Mouse (Mus musculus): ENCODE results near the gene Rps6kb1.

GRCm38 (mm10) chr11:86497908-86498307, 46.7 kb downstream of the Rps6kb1 start:
- TF ChIP-seq CTCF (IDR thresholded peaks at IDR 0.05; ENCODE audit: control insufficient read depth, insufficient read depth, insufficient read length) (no peak), MYOD1 (IDR thresholded peaks at IDR 0.05; ENCODE audit: control insufficient read depth, insufficient read length, low read depth) (no peak), USF1 (IDR thresholded peaks at IDR 0.05; ENCODE audit: low read depth) (no peak), FOSL1 (IDR thresholded peaks at IDR 0.05; ENCODE audit: insufficient read depth, low read length, poor library complexity, severe bottlenecking) (no peak), MAX (IDR thresholded peaks at IDR 0.05) (no peak), MYOG (IDR thresholded peaks at IDR 0.05; ENCODE audit: control insufficient read depth, extremely low read depth, insufficient read length) (no peak), CEBPB (IDR thresholded peaks at IDR 0.05; ENCODE audit: low read depth) (no peak)
